Comparison of ENCODE assay signal across 12 mouse cellular contexts in the genomic region with DNA sequence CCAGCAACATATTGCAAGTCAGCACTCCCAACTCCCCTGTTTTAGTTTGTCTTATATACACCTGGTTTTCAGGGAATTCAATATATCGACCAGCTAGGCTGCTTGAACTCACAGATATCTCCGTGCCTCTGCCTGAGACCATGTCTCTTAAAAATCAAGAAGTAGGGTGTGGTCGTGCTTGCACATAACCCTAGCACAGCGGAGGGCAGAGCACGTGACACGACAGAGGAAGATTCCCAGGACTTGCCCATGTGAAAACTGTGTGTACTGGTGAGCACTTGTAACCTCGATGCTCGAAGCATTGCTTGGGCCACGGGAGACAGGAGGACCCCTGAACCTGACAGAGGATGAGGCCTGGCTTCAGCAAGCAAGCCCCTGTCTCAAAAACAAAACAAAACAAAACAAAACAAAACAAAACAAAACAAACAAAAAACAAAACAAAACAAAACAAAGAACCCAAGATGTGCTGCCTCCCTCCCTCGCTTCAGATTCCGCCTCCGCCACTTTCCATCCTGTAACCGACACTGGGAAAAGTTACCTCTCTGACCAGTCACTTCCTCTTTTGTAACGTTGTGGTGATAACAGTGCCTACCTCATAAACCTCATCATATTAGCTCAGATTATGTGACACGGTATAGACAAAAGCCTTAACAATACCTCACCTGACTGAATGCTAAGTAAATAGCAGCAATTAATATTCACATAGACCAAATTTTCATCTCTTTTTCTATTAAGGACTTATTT. TPM values are rescaled to one million over a fixed set of nuclear protein-coding genes. Genes with fewer than 3 reads are reported as not detected.
DNase-seq lines count a peak whose midpoint lies in the region; ATAC-seq and TF ChIP-seq lines count a peak whose summit lies in the region.
"Had no signal": no experiment of that assay in that cellular context is flagged by ENCODE, and none has a peak within 500 bp of the region (broad histone marks: within the 10 kb centered on the region; RNA-seq: fewer than 3 reads in every experiment).

No protein-coding gene starts in this region.

- peaks cover 3% of the 10 kb centered on the region; the same call in 1 of the 2 replicates for H3K79me2 ChIP-seq in liver, adult 2 months (ENCODE audit: control insufficient read depth, insufficient read depth, low read length)

- H3K4me3 ChIP-seq in heart, embryonic 11.5 days (ENCODE audit: low read depth, low read length): no peak overlapping the region
- H3K4me3 ChIP-seq in liver, adult 2 months (ENCODE audit: insufficient read depth, low read depth, low read length): no peak overlapping the region
- no peak overlapping the region for H3K4me3 ChIP-seq in hindbrain, embryonic 12.5 days
- H3K4me3 ChIP-seq: embryonic facial prominence, embryonic 13.5 days; limb, embryonic 12.5 days; midbrain, embryonic 13.5 days had no signal

- no peak overlapping the region for H3K9ac ChIP-seq in heart, embryonic 11.5 days (ENCODE audit: low read depth, low read length)
- no peak overlapping the region for H3K9ac ChIP-seq in liver, adult 2 months (ENCODE audit: low read depth, low read length)
- H3K9ac ChIP-seq in hindbrain, embryonic 12.5 days: no peak overlapping the region
- H3K9ac ChIP-seq: embryonic facial prominence, embryonic 13.5 days; limb, embryonic 12.5 days; midbrain, embryonic 13.5 days had no signal

- H3K4me2 ChIP-seq in heart, embryonic 11.5 days: no peak overlapping the region; the same call in 1 of the 2 replicates
- H3K4me2 ChIP-seq in hindbrain, embryonic 12.5 days (replicated peaks): no peak overlapping the region
- H3K4me2 ChIP-seq: embryonic facial prominence, embryonic 13.5 days; limb, embryonic 12.5 days; midbrain, embryonic 13.5 days had no signal

- TF ChIP-seq CTCF in liver, adult 2 months (IDR thresholded peaks at IDR 0.05; ENCODE audit: low read depth, low read length): no peak

- H3K36me3 ChIP-seq in heart, embryonic 11.5 days (ENCODE audit: control insufficient read depth, insufficient read depth, low read length): no peaks in the 10 kb centered on the region
- no peaks in the 10 kb centered on the region for H3K36me3 ChIP-seq in liver, adult 2 months (ENCODE audit: control insufficient read depth, insufficient read depth, low read length)
- H3K36me3 ChIP-seq in splenic B cell, adult 2 months (ENCODE audit: control insufficient read depth, insufficient read depth, low read length, poor library complexity, severe bottlenecking): no peaks in the 10 kb centered on the region
- H3K36me3 ChIP-seq in hindbrain, embryonic 12.5 days: no peaks in the 10 kb centered on the region
- H3K36me3 ChIP-seq: embryonic facial prominence, embryonic 13.5 days; limb, embryonic 12.5 days; midbrain, embryonic 13.5 days had no signal

- H3K27me3 ChIP-seq in heart, embryonic 11.5 days (ENCODE audit: control insufficient read depth, insufficient read depth, low read length): no peaks in the 10 kb centered on the region
- H3K27me3 ChIP-seq in liver, adult 2 months (ENCODE audit: control insufficient read depth, insufficient read depth, low read length): no peaks in the 10 kb centered on the region
- H3K27me3 ChIP-seq in splenic B cell, adult 2 months (ENCODE audit: control insufficient read depth, insufficient read depth, low read length, poor library complexity, severe bottlenecking): no peaks in the 10 kb centered on the region
- peaks cover 14% of the 10 kb centered on the region for H3K27me3 ChIP-seq in hindbrain, embryonic 12.5 days

- no peaks in the 10 kb centered on the region for H3K9me3 ChIP-seq in heart, embryonic 11.5 days (replicated peaks; ENCODE audit: control insufficient read depth, low read length)
- no peaks in the 10 kb centered on the region for H3K9me3 ChIP-seq in hindbrain, embryonic 12.5 days (replicated peaks)
- H3K9me3 ChIP-seq: embryonic facial prominence, embryonic 13.5 days; limb, embryonic 12.5 days; midbrain, embryonic 13.5 days had no signal

- WGBS in heart, embryonic 11.5 days (ENCODE audit: insufficient replicate concordance): 66% methylated on average over 15 of the region's 15 CpGs
- WGBS in liver, adult 2 months: 69% methylated on average over 15 of the region's 15 CpGs
- WGBS in hindbrain, embryonic 12.5 days: 85% methylated on average over 15 of the region's 15 CpGs

- H3K4me1 ChIP-seq in heart, embryonic 11.5 days (ENCODE audit: control insufficient read depth, insufficient read depth, low read length): peaks cover 20% of the 10 kb centered on the region
- H3K4me1 ChIP-seq in liver, adult 2 months (ENCODE audit: control insufficient read depth, insufficient read depth, low read length): peaks cover 23% of the 10 kb centered on the region
- H3K4me1 ChIP-seq in hindbrain, embryonic 12.5 days: peaks cover 5% of the 10 kb centered on the region; the same call in 1 of the 2 replicates
- H3K4me1 ChIP-seq: midbrain, embryonic 13.5 days had no signal

- DNase-seq in heart, adult 11 months: peak; percentile 90
- peak; percentile 11 for DNase-seq in thymus, postnatal 14 days
- DNase-seq in thymus, postnatal 4 days: no peak
- no peak for DNase-seq in liver, adult 2 months (ENCODE audit: extremely low read depth, low read depth, low spot score)
- peak; percentile 70 for DNase-seq in splenic B cell, adult 2 months (ENCODE audit: low read depth, low spot score)
- DNase-seq in cerebellum, adult 8-10 months: no peak
- DNase-seq: kidney, postnatal 36 days had no signal

- H3K27ac ChIP-seq in heart, embryonic 11.5 days (ENCODE audit: low read depth, low read length): no peak overlapping the region
- H3K27ac ChIP-seq in liver, adult 2 months (replicated peaks; ENCODE audit: insufficient read depth, low read depth, low read length): 0 out of 2 replicates have a peak overlapping the region, but pooled peaks have one; percentile 1
- no peak overlapping the region for H3K27ac ChIP-seq in hindbrain, embryonic 12.5 days
- H3K27ac ChIP-seq: embryonic facial prominence, embryonic 13.5 days; limb, embryonic 12.5 days; midbrain, embryonic 13.5 days had no signal

- no peak for TF ChIP-seq POLR2A in liver, adult 2 months (IDR thresholded peaks at IDR 0.05; ENCODE audit: extremely low read depth, insufficient read depth, low read length)

- no peak for ATAC-seq in heart, embryonic 11.5 days (replicated peaks; ENCODE audit: insufficient number of reproducible peaks, low FRiP score, low TSS enrichment)
- no peak for ATAC-seq in hindbrain, embryonic 12.5 days (ENCODE audit: low FRiP score)
- ATAC-seq: midbrain, embryonic 13.5 days had no signal

RNA-seq across cellular contexts. Expression of gene Vamp5, which starts 5.3 kb away (rescaled TPM):
- polyA plus RNA-seq in heart, embryonic 11.5 days (2014; fragmentation: Nextera tagmentation; extraction: Ambion mirVana): 55.3 and 59.2 TPM in 2 replicates
- 18.9 and 20.5 TPM in 2 replicates for total RNA-seq in liver, adult 2 months (2014; rRNA removed)
- polyA plus RNA-seq in liver, adult 2 months (2012; rRNA removed): 18.3 and 18.5 TPM in 2 replicates
- 10.0 and 11.0 TPM in 2 replicates for polyA plus RNA-seq in hindbrain, embryonic 12.5 days (2016; fragmentation: Nextera tagmentation; extraction: Ambion mirVana)

RNA-seq across cellular contexts. Expression of gene Rnf181, which starts 8.2 kb away (rescaled TPM):
- 95.4 and 107 TPM in 2 replicates for polyA plus RNA-seq in heart, embryonic 11.5 days (2014; fragmentation: Nextera tagmentation; extraction: Ambion mirVana)
- 58.1 and 62.6 TPM in 2 replicates for total RNA-seq in liver, adult 2 months (2014; rRNA removed)
- 66.4 and 75.2 TPM in 2 replicates for polyA plus RNA-seq in liver, adult 2 months (2012; rRNA removed)
- 95.0 and 98.3 TPM in 2 replicates for polyA plus RNA-seq in hindbrain, embryonic 12.5 days (2016; fragmentation: Nextera tagmentation; extraction: Ambion mirVana)

RNA-seq across cellular contexts. Expression of gene Vamp8, which starts 15.5 kb away (rescaled TPM):
- 137 and 142 TPM in 2 replicates for polyA plus RNA-seq in heart, embryonic 11.5 days (2014; fragmentation: Nextera tagmentation; extraction: Ambion mirVana)
- 193 and 238 TPM in 2 replicates for total RNA-seq in liver, adult 2 months (2014; rRNA removed)
- polyA plus RNA-seq in liver, adult 2 months (2012; rRNA removed): 219 and 220 TPM in 2 replicates
- 43.9 and 45.5 TPM in 2 replicates for polyA plus RNA-seq in hindbrain, embryonic 12.5 days (2016; fragmentation: Nextera tagmentation; extraction: Ambion mirVana)

RNA-seq across cellular contexts. Expression of gene Tmem150a, which starts 19.7 kb away (rescaled TPM):
- polyA plus RNA-seq in heart, embryonic 11.5 days (2014; fragmentation: Nextera tagmentation; extraction: Ambion mirVana): 14.8 and 15.1 TPM in 2 replicates
- 62.9 and 78.9 TPM in 2 replicates for total RNA-seq in liver, adult 2 months (2014; rRNA removed)
- 202 and 244 TPM in 2 replicates for polyA plus RNA-seq in liver, adult 2 months (2012; rRNA removed)
- polyA plus RNA-seq in hindbrain, embryonic 12.5 days (2016; fragmentation: Nextera tagmentation; extraction: Ambion mirVana): 8.5 and 10.0 TPM in 2 replicates

RNA-seq across cellular contexts. Expression of gene 0610030E20Rik, which starts 27.9 kb away (rescaled TPM):
- 12.9 and 17.4 TPM in 2 replicates for polyA plus RNA-seq in heart, embryonic 11.5 days (2014; fragmentation: Nextera tagmentation; extraction: Ambion mirVana)
- 10.2 and 14.2 TPM in 2 replicates for total RNA-seq in liver, adult 2 months (2014; rRNA removed)
- 17.5 and 18.5 TPM in 2 replicates for polyA plus RNA-seq in liver, adult 2 months (2012; rRNA removed)
- 26.1 and 28.2 TPM in 2 replicates for polyA plus RNA-seq in hindbrain, embryonic 12.5 days (2016; fragmentation: Nextera tagmentation; extraction: Ambion mirVana)

Comparison
In these comparisons a context has a peak if more than half of its experiments do, and no peak if none do; other contexts are left out.
1. DNase-seq: peak in heart, adult 11 months (single experiment), thymus, postnatal 14 days (single experiment) and splenic B cell, adult 2 months (single experiment); none in thymus, postnatal 4 days (single experiment), liver, adult 2 months (single experiment) and cerebellum, adult 8-10 months (single experiment).